ENCODE assay signal across 30 mouse cellular contexts in genomic region chr3:117988443-117988842, GRCm38 (mm10).
DNase-seq lines count a peak whose midpoint lies in the region; ATAC-seq lines count a peak whose summit lies in the region.
"Had no signal": no experiment of that assay in that cellular context is flagged by ENCODE, and none has a peak within 500 bp of the region (broad histone marks: within the 10 kb centered on the region; RNA-seq: fewer than 3 reads in every experiment).

No protein-coding gene starts in this region.

- H3K9me3 ChIP-seq in heart, embryonic 14.5 days (ENCODE audit: control insufficient read depth, low read length), result no peaks in the 10 kb centered on the region
- H3K9me3 ChIP-seq in lung, embryonic 16.5 days (ENCODE audit: control insufficient read depth, low read length), result no peaks in the 10 kb centered on the region
- H3K9me3 ChIP-seq: embryonic facial prominence, embryonic 13.5 days; kidney, embryonic 15.5 days; limb, embryonic 12.5 days; liver, embryonic 15.5 days; lung, embryonic 15.5 days; neural tube, embryonic 12.5 days had no signal

- peaks cover 0 to 9% of the 10 kb centered on the region in 2 experiments; a peak in 2 of 4 replicates for H3K4me1 ChIP-seq in heart, embryonic 14.5 days (ENCODE audit: control insufficient read depth in 2 of 2, insufficient read depth in 2 of 2, low read length in 2 of 2)
- peaks cover 4% of the 10 kb centered on the region; the same call in 1 of the 2 replicates for H3K4me1 ChIP-seq in lung, embryonic 16.5 days (replicated peaks; ENCODE audit: control insufficient read depth, insufficient read depth, low read length)
- H3K4me1 ChIP-seq: embryonic facial prominence, embryonic 13.5 days; kidney, embryonic 15.5 days; limb, embryonic 12.5 days; liver, embryonic 15.5 days; neural tube, embryonic 12.5 days had no signal

- peak; percentile 31 for ATAC-seq in frontal cortex, adult (ENCODE audit: low TSS enrichment)
- ATAC-seq in heart, embryonic 14.5 days (ENCODE audit: insufficient number of reproducible peaks, insufficient read depth, low FRiP score, low read depth), result no peak
- 0 out of 2 replicates have a peak, but pooled peaks have one; percentile 28 for ATAC-seq in lung, embryonic 16.5 days (ENCODE audit: low read depth)
- ATAC-seq: forebrain, embryonic 16.5 days; hindbrain, embryonic 16.5 days; midbrain, embryonic 16.5 days; Patski had no signal

- intact Hi-C loops in heart, postnatal 14 days (cut with DNase I), result no loop called here

- H3K4me2 ChIP-seq in heart, embryonic 14.5 days (ENCODE audit: low read length), result peak overlapping the region; percentile 52
- H3K4me2 ChIP-seq in lung, embryonic 16.5 days (ENCODE audit: low read depth, low read length), result 0 out of 2 replicates have a peak overlapping the region, but pooled peaks have one; percentile 6
- H3K4me2 ChIP-seq: embryonic facial prominence, embryonic 13.5 days; kidney, embryonic 15.5 days; limb, embryonic 12.5 days; liver, embryonic 15.5 days; lung, embryonic 15.5 days; midbrain, embryonic 11.5 days; neural tube, embryonic 12.5 days had no signal

- H3K9ac ChIP-seq in heart, embryonic 14.5 days (ENCODE audit: low read length), result no peak overlapping the region
- H3K9ac ChIP-seq in lung, embryonic 16.5 days (ENCODE audit: low read length), result no peak overlapping the region
- H3K9ac ChIP-seq: embryonic facial prominence, embryonic 13.5 days; kidney, embryonic 15.5 days; limb, embryonic 12.5 days; liver, embryonic 15.5 days; lung, embryonic 15.5 days; neural tube, embryonic 12.5 days had no signal

- 17% methylated on average over 5 of the region's 5 CpGs for WGBS in heart, embryonic 14.5 days
- 22% methylated on average over 5 of the region's 5 CpGs for WGBS in lung, embryonic 16.5 days

- no peaks in the 10 kb centered on the region for H3K27me3 ChIP-seq in heart, embryonic 14.5 days (ENCODE audit: control insufficient read depth, insufficient read depth, low read length)
- H3K27me3 ChIP-seq in lung, embryonic 16.5 days (ENCODE audit: control insufficient read depth, insufficient read depth, low read depth, low read length), result no peaks in the 10 kb centered on the region
- H3K27me3 ChIP-seq: CH12.LX; embryonic facial prominence, embryonic 13.5 days; kidney, embryonic 15.5 days; limb, embryonic 12.5 days; liver, embryonic 15.5 days; lung, embryonic 15.5 days; neural tube, embryonic 12.5 days had no signal

- H3K4me3 ChIP-seq in heart, embryonic 14.5 days (ENCODE audit: control insufficient read depth in 1 of 2, insufficient read depth in 1 of 2, low read depth in 1 of 2, low read length in 2 of 2), result peak overlapping the region in 1 of 2 experiments; percentile 12; a peak in 1 of 4 replicates
- H3K4me3 ChIP-seq in lung, embryonic 16.5 days (ENCODE audit: low read length), result no peak overlapping the region
- H3K4me3 ChIP-seq: embryonic facial prominence, embryonic 13.5 days; erythroblast, embryonic 14.5 days; kidney, embryonic 15.5 days; left cerebral cortex, adult 2 months; limb, embryonic 12.5 days; liver, embryonic 15.5 days; lung, embryonic 15.5 days; neural tube, embryonic 12.5 days had no signal

- DNase-seq in frontal cortex, postnatal 36 days (ENCODE audit: low spot score in 2 of 2), result no peak
- no peak for DNase-seq in heart, postnatal 14 days
- no peak for DNase-seq in lung, postnatal 14 days
- DNase-seq in layer of hippocampus, postnatal 36 days, result no peak
- DNase-seq in gastrocnemius, adult 8-10 months (ENCODE audit: low spot score in 2 of 2), result no peak
- DNase-seq: adrenal gland, postnatal 25 days; cerebellum, adult 18-20 months; gastrocnemius, postnatal 14 days; kidney, adult 18-20 months; kidney, postnatal 25 days; right cerebral cortex, adult 18-20 months; spleen, adult 18-20 months; thymus, postnatal 14 days had no signal

- no peaks in the 10 kb centered on the region for H3K36me3 ChIP-seq in heart, embryonic 14.5 days (ENCODE audit: control insufficient read depth, insufficient read depth, low read length)
- no peaks in the 10 kb centered on the region for H3K36me3 ChIP-seq in lung, embryonic 16.5 days (ENCODE audit: control insufficient read depth, insufficient read depth, low read length)
- H3K36me3 ChIP-seq: embryonic facial prominence, embryonic 13.5 days; kidney, embryonic 15.5 days; limb, embryonic 12.5 days; liver, embryonic 15.5 days; lung, embryonic 15.5 days; neural tube, embryonic 12.5 days had no signal

- peak overlapping the region; percentile 55 to 61 for H3K27ac ChIP-seq in heart, embryonic 14.5 days (replicated peaks in 1 of 2; ENCODE audit: control insufficient read depth in 1 of 2, insufficient read depth in 1 of 2, low read depth in 2 of 2, low read length in 2 of 2)
- H3K27ac ChIP-seq in lung, embryonic 16.5 days (ENCODE audit: low read length), result no peak overlapping the region
- H3K27ac ChIP-seq: embryonic facial prominence, embryonic 13.5 days; kidney, embryonic 15.5 days; left cerebral cortex, adult 2 months; limb, embryonic 12.5 days; liver, embryonic 15.5 days; lung, embryonic 15.5 days; neural tube, embryonic 12.5 days had no signal
